Comparison of ENCODE assay signal across 30 mouse cellular contexts in the genomic region with DNA sequence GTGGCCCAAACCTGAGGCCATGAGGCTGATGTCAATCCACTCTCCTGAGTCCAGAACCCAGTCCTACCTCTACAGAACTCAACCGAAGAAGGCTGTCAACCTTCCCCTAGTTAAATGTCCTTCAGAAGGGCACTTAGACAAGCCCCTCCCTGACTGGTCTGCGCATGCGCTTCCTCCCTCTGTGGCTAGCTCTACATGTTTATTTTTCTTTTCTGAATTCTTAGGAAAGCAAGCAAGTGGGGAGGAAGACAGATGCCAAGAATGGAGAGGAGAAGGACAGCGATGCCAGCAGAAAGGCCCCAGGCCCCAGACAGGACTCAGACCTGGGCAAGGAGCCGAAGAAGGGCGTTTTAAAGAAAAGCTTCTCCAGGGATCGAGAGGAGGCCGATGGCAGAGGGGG. TPM values are rescaled to one million over a fixed set of nuclear protein-coding genes. Genes with fewer than 3 reads are reported as not detected.
A peak's percentile ranks its signal among the peaks of the same experiment; 100 is the strongest.
DNase-seq lines count a peak whose midpoint lies in the region; ATAC-seq and TF ChIP-seq lines count a peak whose summit lies in the region.
"Had no signal": no experiment of that assay in that cellular context is flagged by ENCODE, and none has a peak within 500 bp of the region (broad histone marks: within the 10 kb centered on the region; RNA-seq: fewer than 3 reads in every experiment).

No protein-coding gene starts in this region.

- TF ChIP-seq CTCF in lung, postnatal 0 days (IDR thresholded peaks at IDR 0.05) = no peak

- peak overlapping the region; percentile 24; the same call in 1 of the 2 replicates for H3K9ac ChIP-seq in hindbrain, embryonic 12.5 days
- H3K9ac ChIP-seq in hindbrain, embryonic 11.5 days (ENCODE audit: low read depth, low read length) = no peak overlapping the region
- H3K9ac ChIP-seq in lung, postnatal 0 days (replicated peaks; ENCODE audit: low read depth) = no peak overlapping the region
- H3K9ac ChIP-seq: embryonic facial prominence, embryonic 13.5 days; limb, embryonic 12.5 days; liver, embryonic 15.5 days; midbrain, embryonic 15.5 days had no signal

- H3K9me3 ChIP-seq in hindbrain, embryonic 12.5 days (replicated peaks) = peaks cover 3% of the 10 kb centered on the region; the same call in 1 of the 2 replicates
- H3K9me3 ChIP-seq in hindbrain, embryonic 11.5 days (ENCODE audit: control insufficient read depth, low read length) = no peaks in the 10 kb centered on the region
- no peaks in the 10 kb centered on the region for H3K9me3 ChIP-seq in lung, postnatal 0 days (ENCODE audit: low read length)
- H3K9me3 ChIP-seq: G1E; liver, embryonic 15.5 days; midbrain, embryonic 15.5 days had no signal

- WGBS in hindbrain, embryonic 12.5 days = 84% methylated on average over 8 of the region's 8 CpGs
- 85% methylated on average over 8 of the region's 8 CpGs for WGBS in hindbrain, embryonic 11.5 days
- 31% methylated on average over 8 of the region's 8 CpGs for WGBS in lung, postnatal 0 days

- ATAC-seq in hindbrain, embryonic 12.5 days (ENCODE audit: low FRiP score) = no peak
- ATAC-seq in hindbrain, embryonic 11.5 days (ENCODE audit: low FRiP score) = no peak
- ATAC-seq in lung, postnatal 0 days = peak; percentile 25; the same call in 1 of the 2 replicates
- ATAC-seq: forebrain, embryonic 16.5 days; hindbrain, embryonic 16.5 days; midbrain, embryonic 15.5 days; Patski had no signal

- TF ChIP-seq EP300 in lung, postnatal 0 days (IDR thresholded peaks at IDR 0.05) = no peak

- no peak overlapping the region for H3K4me2 ChIP-seq in hindbrain, embryonic 12.5 days (replicated peaks)
- H3K4me2 ChIP-seq in hindbrain, embryonic 11.5 days (replicated peaks; ENCODE audit: low read depth, low read length) = no peak overlapping the region
- H3K4me2 ChIP-seq in lung, postnatal 0 days (replicated peaks; ENCODE audit: low read depth, low read length) = no peak overlapping the region
- H3K4me2 ChIP-seq: embryonic facial prominence, embryonic 13.5 days; heart, embryonic 11.5 days; limb, embryonic 12.5 days; liver, embryonic 15.5 days; midbrain, embryonic 15.5 days had no signal

- DNase-seq in hindbrain, embryonic 11.5 days (ENCODE audit: low spot score) = no peak
- peak; percentile 71 for DNase-seq in lung, postnatal 0 days (ENCODE audit: low spot score)
- peak; percentile 61 to 77 for DNase-seq in lung, postnatal 4 days
- DNase-seq in right cerebral cortex, postnatal 14 days = no peak
- DNase-seq in thymus, postnatal 0 days (ENCODE audit: low spot score) = no peak
- DNase-seq: adrenal gland, postnatal 10 days; cerebellum, adult 11 months; cerebellum, adult 9-11 months; gastrocnemius, adult 2 months; gastrocnemius, postnatal 36 days; heart, adult 18-20 months; kidney, adult 2 months; retina, postnatal 1 day; right cerebral cortex, postnatal 25 days; spleen, adult 18-20 months; thymus, postnatal 25 days had no signal

- H3K4me1 ChIP-seq in hindbrain, embryonic 12.5 days = no peaks in the 10 kb centered on the region; the same call in 1 of the 2 replicates
- H3K4me1 ChIP-seq in hindbrain, embryonic 11.5 days (replicated peaks; ENCODE audit: control insufficient read depth, insufficient read depth, low read length) = no peaks in the 10 kb centered on the region
- H3K4me1 ChIP-seq in brown adipose tissue, adult 24 weeks (ENCODE audit: control insufficient read depth, insufficient read depth, insufficient read length, low read length) = no peaks in the 10 kb centered on the region
- no peaks in the 10 kb centered on the region for H3K4me1 ChIP-seq in lung, postnatal 0 days (ENCODE audit: insufficient read depth, low read depth, low read length)
- H3K4me1 ChIP-seq: limb, embryonic 12.5 days had no signal

- no peak overlapping the region for H3K4me3 ChIP-seq in hindbrain, embryonic 12.5 days
- no peak overlapping the region for H3K4me3 ChIP-seq in hindbrain, embryonic 11.5 days (ENCODE audit: low read depth, low read length)
- no peak overlapping the region for H3K4me3 ChIP-seq in brown adipose tissue, adult 24 weeks (ENCODE audit: insufficient read depth, low read depth, low read length)
- no peak overlapping the region for H3K4me3 ChIP-seq in lung, postnatal 0 days (ENCODE audit: low read depth, low read length)
- H3K4me3 ChIP-seq: embryonic facial prominence, embryonic 13.5 days; erythroblast, embryonic 14.5 days; gastrocnemius, adult 2 months; limb, embryonic 12.5 days; liver, embryonic 15.5 days; midbrain, embryonic 15.5 days had no signal

- no peaks in the 10 kb centered on the region for H3K36me3 ChIP-seq in hindbrain, embryonic 12.5 days
- no peaks in the 10 kb centered on the region for H3K36me3 ChIP-seq in hindbrain, embryonic 11.5 days (ENCODE audit: control insufficient read depth, insufficient read depth, low read length)
- H3K36me3 ChIP-seq in lung, postnatal 0 days (ENCODE audit: insufficient read depth, low read length) = no peaks in the 10 kb centered on the region
- H3K36me3 ChIP-seq: embryonic facial prominence, embryonic 13.5 days; G1E; limb, embryonic 12.5 days; liver, embryonic 15.5 days; midbrain, embryonic 15.5 days had no signal

- H3K27me3 ChIP-seq in hindbrain, embryonic 12.5 days = no peaks in the 10 kb centered on the region
- H3K27me3 ChIP-seq in hindbrain, embryonic 11.5 days (ENCODE audit: control insufficient read depth, insufficient read depth, low read length) = no peaks in the 10 kb centered on the region
- H3K27me3 ChIP-seq in lung, postnatal 0 days (replicated peaks; ENCODE audit: insufficient read depth, low read length) = no peaks in the 10 kb centered on the region
- H3K27me3 ChIP-seq: embryonic facial prominence, embryonic 13.5 days; limb, embryonic 12.5 days; midbrain, embryonic 15.5 days; Patski had no signal

- no peak overlapping the region for H3K27ac ChIP-seq in hindbrain, embryonic 12.5 days
- H3K27ac ChIP-seq in hindbrain, embryonic 11.5 days (ENCODE audit: low read depth, low read length) = no peak overlapping the region
- 0 out of 2 replicates have a peak overlapping the region, but pooled peaks have one; percentile 34 for H3K27ac ChIP-seq in brown adipose tissue, adult 24 weeks (replicated peaks; ENCODE audit: low read depth, low read length)
- H3K27ac ChIP-seq in lung, postnatal 0 days (ENCODE audit: low read length) = no peak overlapping the region
- H3K27ac ChIP-seq: embryonic facial prominence, embryonic 13.5 days; gastrocnemius, adult 2 months; kidney, postnatal 0 days; limb, embryonic 12.5 days; liver, embryonic 15.5 days; macrophage; midbrain, embryonic 15.5 days had no signal

RNA-seq across cellular contexts. Expression of gene Shisa4, which starts 11.6 kb away (rescaled TPM):
- 64.1 and 69.8 TPM in 2 replicates for polyA plus RNA-seq in hindbrain, embryonic 12.5 days (2016; fragmentation: Nextera tagmentation; extraction: Ambion mirVana)
- 40.1 and 44.5 TPM in 2 replicates for polyA plus RNA-seq in hindbrain, embryonic 11.5 days (2014; fragmentation: Nextera tagmentation; extraction: Ambion mirVana)
- 2.1 and 3.2 TPM in 2 replicates for polyA plus RNA-seq in brown adipose tissue, adult 24 weeks (2012; ENCODE audit: insufficient read depth, insufficient read length, missing spikeins)
- 19.2 and 20.0 TPM in 2 replicates for polyA plus RNA-seq in lung, postnatal 0 days (2015; fragmentation: Nextera tagmentation; extraction: Ambion mirVana)
- 11.0 and 14.5 TPM in 2 replicates for polyA plus RNA-seq in thymus, postnatal 0 days (2015; fragmentation: Nextera tagmentation; extraction: Ambion mirVana)
- polyA plus RNA-seq: erythroblast, embryonic 14.5 days; G1E had no signal

RNA-seq across cellular contexts. Expression of gene Lmod1, which starts 38.8 kb away (rescaled TPM):
- 0.44 and 0.94 TPM in 2 replicates for polyA plus RNA-seq in hindbrain, embryonic 12.5 days (2016; fragmentation: Nextera tagmentation; extraction: Ambion mirVana)
- polyA plus RNA-seq in hindbrain, embryonic 11.5 days (2014; fragmentation: Nextera tagmentation; extraction: Ambion mirVana) = 0.32 and 0.45 TPM in 2 replicates
- 1.8 and 2.1 TPM in 2 replicates for polyA plus RNA-seq in brown adipose tissue, adult 24 weeks (2012; ENCODE audit: insufficient read depth, insufficient read length, missing spikeins)
- polyA plus RNA-seq in lung, postnatal 0 days (2015; fragmentation: Nextera tagmentation; extraction: Ambion mirVana) = 2.6 and 2.8 TPM in 2 replicates
- polyA plus RNA-seq in thymus, postnatal 0 days (2015; fragmentation: Nextera tagmentation; extraction: Ambion mirVana) = 0.55 and 0.89 TPM in 2 replicates
- polyA plus RNA-seq: erythroblast, embryonic 14.5 days; G1E; macrophage had no signal

RNA-seq across cellular contexts. Expression of gene Timm17a, which starts 49.9 kb away (rescaled TPM):
- polyA plus RNA-seq in hindbrain, embryonic 12.5 days (2016; fragmentation: Nextera tagmentation; extraction: Ambion mirVana) = 141 and 147 TPM in 2 replicates
- polyA plus RNA-seq in hindbrain, embryonic 11.5 days (2014; fragmentation: Nextera tagmentation; extraction: Ambion mirVana) = 169 and 175 TPM in 2 replicates
- polyA plus RNA-seq in brown adipose tissue, adult 24 weeks (2012; ENCODE audit: insufficient read depth, insufficient read length, missing spikeins) = 295 and 336 TPM in 2 replicates
- polyA plus RNA-seq in lung, postnatal 0 days (2015; fragmentation: Nextera tagmentation; extraction: Ambion mirVana) = 164 and 186 TPM in 2 replicates
- polyA plus RNA-seq in thymus, postnatal 0 days (2015; fragmentation: Nextera tagmentation; extraction: Ambion mirVana) = 235 TPM in 2 replicates

Comparison
In these comparisons a context has a peak if more than half of its experiments do, and no peak if none do; other contexts are left out.
1. DNase-seq: peak in lung, postnatal 0 days (single experiment) and lung, postnatal 4 days (2 of 2); none in hindbrain, embryonic 11.5 days (single experiment), right cerebral cortex, postnatal 14 days (single experiment) and thymus, postnatal 0 days (single experiment).